Mouse (Mus musculus): ENCODE measurements around the gene Prkn. TPM values are rescaled to one million over a fixed set of nuclear protein-coding genes. Genes with fewer than 3 reads are reported as not detected.
"Not testable (repeated sequence)": the region's sequence is repeated elsewhere in the genome, so short reads cannot be mapped to it uniquely, and the experiment has no call there.

Prkn gene
- total RNA-seq, 2 experiments from 2014 or later, result 15.7 to 19.9 TPM

GRCm38 (mm10) chr17:11124048-11124447, 283.9 kb downstream of the Prkn start:
- DNase-seq (ENCODE audit: low spot score in 2 of 2), result no peak

GRCm38 (mm10) chr17:11127217-11127616, 287.0 kb downstream of the Prkn start:
- DNase-seq (ENCODE audit: low spot score in 2 of 2), result no peak

GRCm38 (mm10) chr17:11130919-11131318, 290.7 kb downstream of the Prkn start:
- DNase-seq (ENCODE audit: low spot score in 2 of 2), result peak; percentile 30 to 41

GRCm38 (mm10) chr17:11142321-11142720, 302.1 kb downstream of the Prkn start:
- peak; percentile 44 to 54 for DNase-seq (ENCODE audit: low spot score in 2 of 2)

GRCm38 (mm10) chr17:11156119-11156518, 315.9 kb downstream of the Prkn start:
- no peak for DNase-seq (ENCODE audit: low spot score in 2 of 2)

- DNase-seq (ENCODE audit: low spot score in 2 of 2), result peak; percentile 51 to 66
These were observed 317.4 kb downstream of the Prkn start for GRCm38 (mm10) chr17:11157536-11157935.

- DNase-seq (ENCODE audit: low spot score in 2 of 2), result no peak
These were observed 321.3 kb downstream of the Prkn start for GRCm38 (mm10) chr17:11161436-11161835.

GRCm38 (mm10) chr17:11162770-11163169, 322.6 kb downstream of the Prkn start:
- no peak for DNase-seq (ENCODE audit: low spot score in 2 of 2)

GRCm38 (mm10) chr17:11187356-11187755, 347.2 kb downstream of the Prkn start:
- DNase-seq (ENCODE audit: low spot score in 2 of 2), result no peak

GRCm38 (mm10) chr17:11188494-11188893, 348.3 kb downstream of the Prkn start:
- DNase-seq (ENCODE audit: low spot score in 2 of 2), result no peak

- DNase-seq (ENCODE audit: low spot score in 2 of 2), result no peak
These were observed 350.1 kb downstream of the Prkn start for GRCm38 (mm10) chr17:11190306-11190705.

GRCm38 (mm10) chr17:11198134-11198533, 357.9 kb downstream of the Prkn start:
- no peak for DNase-seq (ENCODE audit: low spot score in 2 of 2)

- not testable (repeated sequence) for DNase-seq (ENCODE audit: low spot score in 2 of 2)
These were observed 368.9 kb downstream of the Prkn start for GRCm38 (mm10) chr17:11209063-11209462.

- DNase-seq (ENCODE audit: low spot score in 2 of 2), result no peak
These were observed 370.8 kb downstream of the Prkn start for GRCm38 (mm10) chr17:11211006-11211405.

- DNase-seq (ENCODE audit: low spot score in 2 of 2), result no peak
These were observed 371.4 kb downstream of the Prkn start for GRCm38 (mm10) chr17:11211591-11211990.

- DNase-seq (ENCODE audit: low spot score in 2 of 2), result no peak
These were observed 373.5 kb downstream of the Prkn start for GRCm38 (mm10) chr17:11213689-11214088.

- no peak for DNase-seq (ENCODE audit: low spot score in 2 of 2)
These were observed 388.8 kb downstream of the Prkn start for GRCm38 (mm10) chr17:11229011-11229410.

- no peak for DNase-seq (ENCODE audit: low spot score in 2 of 2)
These were observed 389.2 kb downstream of the Prkn start for GRCm38 (mm10) chr17:11229426-11229825.

- no peak for DNase-seq (ENCODE audit: low spot score in 2 of 2)
These were observed 390.6 kb downstream of the Prkn start for GRCm38 (mm10) chr17:11230604-11231395.

GRCm38 (mm10) chr17:11235273-11235672, 395.1 kb downstream of the Prkn start:
- no peak for DNase-seq (ENCODE audit: low spot score in 2 of 2)

GRCm38 (mm10) chr17:11245040-11245439, 404.9 kb downstream of the Prkn start:
- no peak for DNase-seq (ENCODE audit: low spot score in 2 of 2)

GRCm38 (mm10) chr17:11249216-11249615, 409.0 kb downstream of the Prkn start:
- no peak for DNase-seq (ENCODE audit: low spot score in 2 of 2)

- peak in 1 of 2 experiments; percentile 21 for DNase-seq (ENCODE audit: low spot score in 2 of 2)
These were observed 420.5 kb downstream of the Prkn start for GRCm38 (mm10) chr17:11260663-11261062.

Data from layer of hippocampus, postnatal 10 days (tissue).